Mouse (Mus musculus) thymus, postnatal 14 days (tissue): ENCODE measurements around the gene Spata2l.
A peak's percentile ranks its signal among the peaks of the same experiment; 100 is the strongest.

Experiments used
- DNase-seq: peaks from one replicate; pipeline ENCODE4 v3.0.0; 2021

Gene Spata2l

GRCm38 (mm10) chr8:123191908-123192307 lies 44.1 kb downstream of the Spata2l start:
- DNase-seq: no peak

GRCm38 (mm10) chr8:123190678-123191077 lies 45.4 kb downstream of the Spata2l start:
- peak; percentile 44 for DNase-seq

GRCm38 (mm10) chr8:123188841-123189240 lies 47.2 kb downstream of the Spata2l start:
- no peak for DNase-seq

- DNase-seq: no peak
These were observed 48.0 kb downstream of the Spata2l start for GRCm38 (mm10) chr8:123188006-123188405.

- DNase-seq: no peak
These were observed 50.2 kb downstream of the Spata2l start, which contains the start of gene Dpep1 for GRCm38 (mm10) chr8:123185566-123186409. TSS of gene Dpep1 (plus strand) at chr8:123186242.

GRCm38 (mm10) chr8:123181391-123181790 lies 54.6 kb downstream of the Spata2l start:
- no peak for DNase-seq
